Mouse (Mus musculus): ENCODE data around the gene Slc16a3. TPM values are rescaled to one million over a fixed set of nuclear protein-coding genes. Genes with fewer than 3 reads are reported as not detected.

Gene Slc16a3
- polyA plus RNA-seq, 1 experiment: 16.5 TPM

Other genes with a start within 250 kb of the Slc16a3 start
- 62.3 and 76.0 TPM in 2 replicates for gene Cenpx, start 234.7 kb upstream of the Slc16a3 start, polyA plus RNA-seq (2012; rRNA removed)
- gene Lrrc45, start 234.6 kb upstream of the Slc16a3 start, polyA plus RNA-seq (2012; rRNA removed): 54.6 and 66.6 TPM in 2 replicates
- 14.6 and 17.4 TPM in 2 replicates for gene Rac3, start 227.0 kb upstream of the Slc16a3 start, polyA plus RNA-seq (2012; rRNA removed)
- 58.1 and 60.6 TPM in 2 replicates for gene Dcxr, start 221.2 kb upstream of the Slc16a3 start, polyA plus RNA-seq (2012; rRNA removed)
- 349 and 361 TPM in 2 replicates for gene Cbr2, start 216.4 kb upstream of the Slc16a3 start, polyA plus RNA-seq (2012; rRNA removed)
- 1.7 and 2.1 TPM in 2 replicates for gene Hmga1b, start 185.7 kb upstream of the Slc16a3 start, polyA plus RNA-seq (2012; rRNA removed)
- gene Rfng, start 164.3 kb upstream of the Slc16a3 start, polyA plus RNA-seq (2012; rRNA removed): 25.7 and 27.4 TPM in 2 replicates
- 119 and 149 TPM in 2 replicates for gene Gps1, start 164.2 kb upstream of the Slc16a3 start, polyA plus RNA-seq (2012; rRNA removed)
- gene Dus1l, start 152.1 kb upstream of the Slc16a3 start, polyA plus RNA-seq (2012; rRNA removed): 36.1 and 39.1 TPM in 2 replicates
- 187 and 188 TPM in 2 replicates for gene Fasn, start 123.9 kb upstream of the Slc16a3 start, polyA plus RNA-seq (2012; rRNA removed)
- gene Ccdc57, start 15.6 kb upstream of the Slc16a3 start, polyA plus RNA-seq (2012; rRNA removed): 3.8 and 4.1 TPM in 2 replicates
- 106 and 110 TPM in 2 replicates for gene Csnk1d, start 42.9 kb downstream of the Slc16a3 start, polyA plus RNA-seq (2012; rRNA removed)
- 1.1 and 1.6 TPM in 2 replicates for gene Cd7, start 90.9 kb downstream of the Slc16a3 start, polyA plus RNA-seq (2012; rRNA removed)
- gene Sectm1b, start 115.1 kb downstream of the Slc16a3 start, polyA plus RNA-seq (2012; rRNA removed): not detected in 2 replicates
- 0.28 and 0.53 TPM in 2 replicates for gene Sectm1a, start 132.7 kb downstream of the Slc16a3 start, polyA plus RNA-seq (2012; rRNA removed)
- gene Tex19.2, start 170.2 kb downstream of the Slc16a3 start, polyA plus RNA-seq (2012; rRNA removed): 0.04 TPM in 1 of 2 replicates, not detected in the other
- gene Tex19.1, start 197.7 kb downstream of the Slc16a3 start, polyA plus RNA-seq (2012; rRNA removed): 0.06 TPM in 1 of 2 replicates, not detected in the other
- gene Uts2r, start 211.8 kb downstream of the Slc16a3 start, polyA plus RNA-seq (2012; rRNA removed): not detected in 2 replicates

Data from urinary bladder, adult 2 months (tissue).